Mouse (Mus musculus): Measurements from ENCODE around the gene 4930452B06Rik. TPM values are rescaled to one million over a fixed set of nuclear protein-coding genes. Genes with fewer than 3 reads are reported as not detected.

Gene 4930452B06Rik
- total RNA-seq, 2 experiments from 2014 or later = 10.8 to 11.1 TPM

GRCm38 (mm10) chr14:8536024-8536423, 130.0 kb downstream of the 4930452B06Rik start:
- intact Hi-C loops (cut with DNase I) = no loop called here
- DNase-seq = no peak

GRCm38 (mm10) chr14:8525232-8525631, 140.8 kb downstream of the 4930452B06Rik start:
- intact Hi-C loops (cut with DNase I) = no loop called here
- no peak for DNase-seq

DNA sequence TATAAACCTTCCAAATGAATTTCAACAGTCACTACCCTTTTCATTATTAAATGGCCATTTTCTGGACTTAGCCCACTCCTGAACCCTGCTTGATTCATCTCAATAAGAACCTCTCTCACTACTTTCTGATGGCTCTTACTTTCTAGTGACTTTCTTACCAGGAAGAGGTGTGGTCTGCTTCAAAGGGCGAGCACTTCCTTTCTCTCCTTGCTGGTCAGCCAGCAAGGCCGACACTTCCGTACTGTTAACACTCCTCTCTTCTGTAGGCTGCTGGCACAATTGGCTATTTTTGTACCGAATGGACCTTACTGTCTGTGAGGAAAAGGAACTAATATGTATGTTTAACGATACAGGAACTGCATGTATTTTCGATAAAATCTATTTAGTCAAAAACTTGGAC, 148.4 kb downstream of the 4930452B06Rik start:
- intact Hi-C loops (cut with DNase I) = no loop called here
- no peak for DNase-seq

- intact Hi-C loops (cut with DNase I) = no loop called here
- no peak for DNase-seq
Observed at GRCm38 (mm10) chr14:8514071-8514470, 152.0 kb downstream of the 4930452B06Rik start.

- intact Hi-C loops (cut with DNase I) = no loop called here
Observed at GRCm38 (mm10) chr14:8511276-8511675, 154.8 kb downstream of the 4930452B06Rik start.

GRCm38 (mm10) chr14:8510288-8510959, 155.6 kb downstream of the 4930452B06Rik start:
- DNase-seq = no peak

More at GRCm38 (mm10) chr14:8511276-8511675, 154.8 kb downstream of the 4930452B06Rik start:
- no peak for DNase-seq

GRCm38 (mm10) chr14:8508669-8509068, 157.4 kb downstream of the 4930452B06Rik start:
- intact Hi-C loops (cut with DNase I) = no loop called here
- peak; percentile 14 for DNase-seq

More at GRCm38 (mm10) chr14:8510288-8510959, 155.6 kb downstream of the 4930452B06Rik start:
- intact Hi-C loops (cut with DNase I) = no loop called here

GRCm38 (mm10) chr14:8504206-8504605, 161.8 kb downstream of the 4930452B06Rik start:
- intact Hi-C loops (cut with DNase I) = no loop called here
- DNase-seq = no peak

DNA sequence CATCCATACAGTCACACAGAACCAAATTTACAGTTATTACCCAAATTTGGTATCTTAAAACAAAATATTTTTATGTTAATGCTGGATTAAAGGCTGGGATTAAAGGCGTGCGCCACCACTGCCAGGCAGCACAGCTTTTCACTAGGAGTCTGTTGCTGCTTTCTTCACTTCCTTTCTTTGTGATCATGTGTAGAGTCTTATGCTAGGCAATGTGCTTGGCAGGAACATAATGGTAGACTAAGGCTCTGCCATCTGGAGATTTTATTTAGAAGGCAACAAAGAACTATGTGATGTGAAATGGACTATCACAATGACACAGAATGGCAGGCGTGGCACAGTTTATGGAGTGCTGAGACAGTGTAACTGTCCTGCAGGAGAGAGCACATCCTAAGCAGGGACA, 162.7 kb downstream of the 4930452B06Rik start:
- DNase-seq = no peak
- intact Hi-C loops (cut with DNase I) = no loop called here

- no peak for DNase-seq
- intact Hi-C loops (cut with DNase I) = no loop called here
Observed at GRCm38 (mm10) chr14:8502496-8502895, 163.5 kb downstream of the 4930452B06Rik start.

- intact Hi-C loops (cut with DNase I) = no loop called here
- no peak for DNase-seq
Observed at GRCm38 (mm10) chr14:8495691-8496090, 170.3 kb downstream of the 4930452B06Rik start.

- intact Hi-C loops (cut with DNase I) = no loop called here
- DNase-seq = no peak
Observed at GRCm38 (mm10) chr14:8494952-8495351, 171.1 kb downstream of the 4930452B06Rik start.

DNA sequence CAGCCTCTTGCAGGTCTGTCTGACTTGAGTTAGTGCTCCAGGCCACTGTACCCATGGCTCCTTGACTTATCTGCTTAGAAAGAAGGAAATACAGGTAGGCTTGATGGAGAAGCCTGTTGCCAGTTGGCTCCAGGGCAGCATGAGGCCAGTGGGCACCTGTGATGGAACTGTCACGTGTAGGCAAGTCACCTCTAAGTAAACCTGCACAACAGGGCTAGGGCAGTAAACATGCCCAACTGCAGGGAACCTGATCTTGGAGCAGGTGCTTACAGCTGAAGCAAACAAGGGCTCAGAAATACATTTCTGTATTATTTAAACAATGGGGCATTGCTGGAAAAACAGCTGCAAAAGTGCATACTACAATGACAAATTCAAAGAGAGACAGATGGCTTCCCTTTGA, 171.8 kb downstream of the 4930452B06Rik start:
- intact Hi-C loops (cut with DNase I) = no loop called here
- no peak for DNase-seq

DNA sequence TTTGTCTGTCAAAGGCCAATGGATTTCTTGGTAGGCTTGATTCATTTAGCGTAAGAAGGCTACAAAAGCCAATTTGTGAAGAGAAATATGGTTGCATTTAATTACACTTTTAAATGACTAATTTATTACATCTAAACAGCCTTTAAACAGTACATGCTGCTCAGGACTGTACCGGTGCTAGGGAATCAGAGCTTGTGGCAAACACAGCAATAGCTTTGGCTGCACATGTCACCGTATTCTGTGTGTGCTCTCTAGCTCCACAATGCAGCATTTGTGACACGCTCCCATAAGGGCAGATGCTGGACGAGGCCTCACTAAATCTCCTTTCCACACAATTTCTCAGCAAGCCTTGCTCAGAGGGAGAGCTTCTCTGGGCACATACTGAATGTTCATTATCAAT, 187.9 kb downstream of the 4930452B06Rik start:
- DNase-seq = no peak
- intact Hi-C loops (cut with DNase I) = no loop called here

DNA sequence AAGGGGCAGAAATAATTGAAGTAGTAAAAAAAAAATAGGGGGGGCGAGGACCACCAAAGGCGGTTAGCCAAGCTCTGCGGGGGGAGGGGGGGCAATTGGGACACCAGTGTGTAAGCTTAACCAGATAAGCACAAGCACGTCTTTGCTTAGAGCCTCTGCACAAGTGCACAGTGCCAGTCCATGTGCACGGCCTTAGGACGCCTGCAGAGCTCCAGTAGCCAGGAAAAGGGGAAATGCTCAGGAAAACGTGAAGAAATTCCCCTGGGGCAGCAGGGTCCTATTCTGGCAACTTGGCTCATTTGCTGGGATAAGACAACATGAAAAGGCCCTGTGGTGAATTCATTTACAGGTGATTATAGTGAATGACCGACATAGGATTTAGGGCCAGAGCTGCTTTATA, 188.7 kb downstream of the 4930452B06Rik start:
- intact Hi-C loops (cut with DNase I) = no loop called here

GRCm38 (mm10) chr14:8476606-8477005, 189.4 kb downstream of the 4930452B06Rik start:
- intact Hi-C loops (cut with DNase I) = no loop called here
- peak; percentile 56 for DNase-seq

More for the DNA sequence above, 188.7 kb downstream of the 4930452B06Rik start:
- no peak for DNase-seq

GRCm38 (mm10) chr14:8475851-8476250, 190.2 kb downstream of the 4930452B06Rik start:
- DNase-seq = no peak
- intact Hi-C loops (cut with DNase I) = no loop called here

- intact Hi-C loops (cut with DNase I) = no loop called here
- no peak for DNase-seq
Observed at GRCm38 (mm10) chr14:8472884-8473283, 193.2 kb downstream of the 4930452B06Rik start.

GRCm38 (mm10) chr14:8464401-8465154, 201.5 kb downstream of the 4930452B06Rik start:
- intact Hi-C loops (cut with DNase I) = loop anchor here (10.0 kb wide), 1 partner anchor 920 kb away; no protein-coding TSS in a partner anchor
- DNase-seq = peak; percentile 72

- intact Hi-C loops (cut with DNase I) = loop anchor here (10.0 kb wide), 1 partner anchor 922 kb away; no protein-coding TSS in a partner anchor
- peak; percentile 83 for DNase-seq
Observed at GRCm38 (mm10) chr14:8462973-8463372, 203.1 kb downstream of the 4930452B06Rik start.

GRCm38 (mm10) chr14:8462321-8462909, 203.6 kb downstream of the 4930452B06Rik start:
- DNase-seq = peak; percentile 43
- intact Hi-C loops (cut with DNase I) = loop anchor here (10.0 kb wide), 1 partner anchor 922 kb away; no protein-coding TSS in a partner anchor

Data from left cerebral cortex, postnatal 4 days (tissue).